Mouse (Mus musculus) urinary bladder, postnatal 10 days (tissue): ENCODE data around the gene Foxr1.
"Not testable (repeated sequence)": the region's sequence is repeated elsewhere in the genome, so short reads cannot be mapped to it uniquely, and the experiment has no call there.

Experiments used
- DNase-seq: peaks from one replicate; pipeline ENCODE4 v3.0.0; 2022; ENCODE audit warnings: low spot score

Gene Foxr1

GRCm38 (mm10) chr9:44412781-44413180 lies 28.2 kb downstream of the Foxr1 start:
- no peak for DNase-seq

GRCm38 (mm10) chr9:44412306-44412705 lies 28.6 kb downstream of the Foxr1 start:
- no peak for DNase-seq

- no peak for DNase-seq
Observed at GRCm38 (mm10) chr9:44411601-44412130, 29.3 kb downstream of the Foxr1 start.

GRCm38 (mm10) chr9:44410647-44411336 lies 30.1 kb downstream of the Foxr1 start:
- DNase-seq, result no peak

- DNase-seq, result not testable (repeated sequence)
Observed at GRCm38 (mm10) chr9:44408693-44409092, 32.2 kb downstream of the Foxr1 start.

GRCm38 (mm10) chr9:44407752-44408097 lies 33.2 kb downstream of the Foxr1 start:
- no peak for DNase-seq

- DNase-seq, result peak; percentile 65
Observed at GRCm38 (mm10) chr9:44406906-44407751, 33.8 kb downstream of the Foxr1 start, which contains the start of the genes Rps25 and Trappc4. Rps25 (plus strand) TSS chr9:44407139. Trappc4 (minus strand) TSS chr9:44407600.

- no peak for DNase-seq
Observed at GRCm38 (mm10) chr9:44405011-44405410, 35.9 kb downstream of the Foxr1 start.

GRCm38 (mm10) chr9:44401081-44401480 lies 39.9 kb downstream of the Foxr1 start:
- no peak for DNase-seq

GRCm38 (mm10) chr9:44399795-44400114 lies 41.2 kb downstream of the Foxr1 start:
- DNase-seq, result no peak

- DNase-seq, result no peak
Observed at GRCm38 (mm10) chr9:44399114-44399794, 41.7 kb downstream of the Foxr1 start.

GRCm38 (mm10) chr9:44398551-44398950 lies 42.4 kb downstream of the Foxr1 start:
- DNase-seq, result no peak

- no peak for DNase-seq
Observed at GRCm38 (mm10) chr9:44398087-44398486, 42.8 kb downstream of the Foxr1 start.

- peak; percentile 78 for DNase-seq
Observed at GRCm38 (mm10) chr9:44396684-44397411, 44.1 kb downstream of the Foxr1 start, which contains the start of gene Slc37a4. Slc37a4 (plus strand) TSS chr9:44396852.

GRCm38 (mm10) chr9:44391466-44391865 lies 49.5 kb downstream of the Foxr1 start:
- DNase-seq, result no peak

- DNase-seq, result no peak
Observed at GRCm38 (mm10) chr9:44389273-44389672, 51.7 kb downstream of the Foxr1 start.

- DNase-seq, result no peak
Observed at GRCm38 (mm10) chr9:44387221-44387620, 53.7 kb downstream of the Foxr1 start.

- no peak for DNase-seq
Observed at GRCm38 (mm10) chr9:44384596-44384995, 56.3 kb downstream of the Foxr1 start.
